Mouse (Mus musculus) left cerebral cortex, adult 11 months (tissue): ENCODE measurements at regions not wholly inside any gene's neighbourhood (a gene's known extent, or its start where the extent isn't known, plus 50 kb on each side); places are given as distances from the start of the nearest gene placed in this dataset.

ENCODE experiments used
- DNase-seq: peaks from one replicate; pipeline ENCODE4 v3.0.0; 2022; ENCODE audit warnings: low spot score

DNA sequence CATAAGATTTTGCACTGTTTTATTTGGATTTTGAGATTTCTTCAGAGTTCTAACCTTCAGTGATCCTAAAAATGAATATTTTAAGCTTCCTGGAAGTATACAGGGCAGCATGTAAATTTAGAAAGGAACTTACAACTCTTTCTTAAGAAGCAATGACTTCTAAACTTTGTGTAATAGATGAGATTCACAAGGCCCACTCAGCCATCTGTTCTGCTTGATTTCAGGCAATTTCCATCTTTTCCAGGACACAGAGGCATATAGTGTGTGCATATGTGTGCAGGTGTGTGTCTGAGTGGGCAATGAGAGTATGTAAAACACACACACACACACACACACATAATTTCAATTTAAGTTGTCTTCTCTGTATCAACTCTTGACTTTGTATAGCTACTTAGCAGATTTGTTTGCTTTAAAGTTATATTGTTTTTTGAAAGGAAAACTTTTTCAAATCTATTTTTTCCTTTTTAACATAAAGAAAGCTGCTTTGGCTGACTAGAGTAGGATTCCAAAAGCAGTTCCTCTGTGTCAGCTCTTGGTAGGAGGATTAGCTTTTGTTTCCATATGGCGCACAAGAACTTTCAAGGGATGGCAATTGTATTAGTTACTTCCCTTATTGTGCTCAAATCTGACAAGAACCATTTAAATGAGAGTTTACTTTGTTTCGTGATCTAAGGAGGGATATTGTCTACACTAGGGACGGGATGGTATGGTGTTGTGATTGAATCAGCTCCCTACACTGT, 387.6 kb downstream of the D3Ertd751e start:
- peak; percentile 59 for DNase-seq

DNA sequence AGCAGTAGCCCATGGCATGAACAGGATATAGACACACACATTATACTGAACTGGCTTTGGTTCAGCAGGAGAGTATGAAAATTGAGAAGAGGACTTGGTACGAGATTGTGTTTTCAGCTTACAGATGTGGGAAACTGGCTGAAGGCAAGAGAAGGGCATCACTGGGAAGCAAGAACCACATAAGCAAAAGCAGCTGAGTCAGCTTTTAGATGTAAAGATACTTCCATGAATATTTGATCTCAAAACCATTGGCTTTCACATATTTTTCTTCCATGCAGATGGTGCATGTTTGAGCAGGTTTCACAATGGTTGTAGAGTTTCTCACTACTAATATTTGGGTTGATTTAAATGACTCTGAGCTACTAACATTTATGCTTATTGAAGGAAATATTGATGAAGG, 389.9 kb downstream of the D3Ertd751e start:
- no peak for DNase-seq

DNA sequence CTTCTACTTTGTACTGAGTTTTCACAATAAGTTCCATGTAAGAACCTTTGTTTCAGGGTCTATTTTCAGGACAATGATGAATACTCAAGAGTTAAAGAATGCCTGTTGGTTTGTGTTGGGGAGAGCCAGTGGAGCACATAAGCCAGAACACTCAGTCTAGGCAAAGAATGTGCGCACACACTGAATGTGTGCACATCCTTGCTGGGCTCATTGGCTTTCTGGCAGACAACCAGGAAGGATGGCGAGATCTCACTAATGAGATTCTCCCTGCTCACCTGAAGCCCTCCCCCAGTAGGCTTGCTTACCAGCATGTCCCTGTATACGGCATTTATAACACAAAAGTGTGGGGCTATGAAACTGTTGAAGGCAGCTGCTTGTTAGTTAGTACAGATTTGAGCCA, 411.0 kb downstream of the D3Ertd751e start:
- no peak for DNase-seq

DNA sequence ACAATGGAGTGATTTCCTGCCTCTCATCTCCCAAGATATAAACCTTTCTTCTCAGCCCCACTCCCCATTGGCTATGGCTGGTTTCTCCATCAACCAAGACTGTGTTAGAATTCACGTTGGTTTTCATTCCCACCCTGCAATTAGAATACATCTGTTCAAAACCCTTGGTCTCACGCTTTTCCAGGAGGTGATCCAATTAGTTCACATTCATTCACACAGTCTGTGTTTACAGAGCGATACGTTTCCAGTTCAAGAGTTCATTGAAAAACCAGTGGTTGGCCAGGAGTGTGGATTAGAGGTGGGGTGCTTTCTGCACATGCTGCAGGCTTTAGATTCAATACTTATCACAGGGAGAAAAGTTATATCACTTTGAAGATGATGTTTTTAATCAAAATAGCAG, 412.5 kb downstream of the D3Ertd751e start:
- DNase-seq, result no peak

DNA sequence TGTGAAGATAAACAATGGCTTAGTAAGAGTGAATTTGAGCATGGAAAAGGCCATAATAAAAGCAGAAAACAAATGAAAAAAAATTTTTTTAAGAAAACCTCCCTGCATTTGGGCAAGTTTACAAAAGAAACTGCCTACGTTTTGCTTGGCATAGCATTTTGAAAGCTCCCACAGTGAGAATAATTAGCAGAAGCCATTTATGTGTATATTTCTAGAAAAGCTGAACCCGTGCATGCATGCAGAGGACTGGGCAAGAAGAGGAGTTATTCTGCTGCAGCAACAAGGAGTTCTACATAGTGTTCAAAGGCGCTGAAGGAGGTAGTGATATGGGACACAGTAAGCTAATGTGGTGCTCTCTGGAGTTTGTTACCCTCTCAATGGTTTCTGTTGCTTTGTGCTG, 421.3 kb downstream of the D3Ertd751e start:
- no peak for DNase-seq

DNA sequence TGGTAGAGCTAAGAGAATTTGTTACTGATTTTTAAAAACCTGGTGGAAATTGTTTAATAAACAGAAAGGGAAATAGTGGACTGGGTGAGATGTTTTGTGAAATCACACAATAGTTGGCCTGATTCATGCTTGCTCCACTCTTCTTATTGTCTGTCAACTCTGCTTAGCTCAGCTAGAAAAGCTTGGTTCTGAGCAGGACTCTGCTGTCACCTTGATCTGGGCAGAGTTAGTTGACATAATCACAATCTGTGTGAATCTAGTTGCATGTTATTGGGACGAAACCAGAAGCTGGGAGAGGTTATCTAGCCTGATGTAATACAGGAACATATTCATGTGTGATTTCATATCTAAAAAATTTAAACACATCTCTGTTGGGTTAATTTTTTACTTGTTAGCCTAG, 456.8 kb downstream of the D3Ertd751e start:
- DNase-seq, result no peak

DNA sequence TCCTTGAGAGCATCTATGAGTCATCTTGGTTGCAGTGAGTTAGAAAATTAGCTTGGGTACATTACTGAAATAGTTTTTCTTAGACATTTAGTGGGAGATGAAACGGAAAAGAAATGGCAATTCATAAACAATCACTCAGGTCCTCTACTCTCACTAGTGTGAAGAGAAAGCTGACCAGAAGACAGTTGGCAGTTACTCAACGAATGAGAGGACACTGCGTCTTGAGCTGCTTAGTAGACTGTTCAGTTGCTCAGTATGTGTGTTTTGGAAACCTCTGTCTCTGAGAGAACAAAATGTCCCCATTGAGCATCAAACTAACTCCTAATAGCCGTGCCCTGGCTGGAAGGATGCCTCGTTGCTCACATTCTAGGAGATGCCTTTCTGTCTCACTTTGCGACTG, 459.0 kb downstream of the D3Ertd751e start:
- DNase-seq, result no peak

DNA sequence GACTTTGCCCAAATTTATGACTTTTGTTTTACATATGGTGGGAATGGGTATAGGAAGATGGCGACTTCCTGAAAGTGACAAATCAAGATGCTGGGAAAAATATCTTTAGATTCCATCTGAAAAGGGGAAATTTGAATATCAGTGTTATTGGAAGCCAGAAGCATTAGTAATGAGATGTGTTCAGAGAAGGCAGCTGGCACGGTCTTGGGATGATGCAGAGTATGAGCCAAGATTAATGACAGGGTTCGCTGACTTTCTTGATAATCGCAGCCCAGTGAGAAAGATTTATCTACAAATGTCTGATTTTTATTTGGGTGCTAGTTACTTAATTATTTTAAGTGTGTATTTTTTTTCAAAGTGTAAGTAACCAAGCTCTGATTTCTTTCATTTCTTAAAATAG, 463.2 kb downstream of the D3Ertd751e start:
- DNase-seq, result no peak

DNA sequence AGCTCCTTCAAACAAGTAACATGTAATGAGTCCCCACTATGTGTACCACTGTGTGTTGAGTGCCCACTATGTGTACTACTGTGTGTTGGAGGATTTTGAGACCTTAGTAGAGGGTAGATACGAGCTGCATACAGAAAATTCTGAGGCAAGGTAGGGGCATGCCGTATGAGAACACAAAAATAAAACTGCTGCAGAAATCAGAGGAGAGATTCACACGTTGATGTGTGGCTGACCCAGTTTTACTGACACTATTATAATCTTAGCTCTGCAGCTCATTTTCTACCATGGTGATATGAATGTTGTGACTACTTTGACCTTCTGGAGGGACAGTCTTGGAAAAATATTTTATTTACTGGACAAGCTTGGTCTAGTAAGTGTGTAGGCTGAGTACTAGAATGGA, 469.0 kb downstream of the D3Ertd751e start:
- DNase-seq, result no peak

DNA sequence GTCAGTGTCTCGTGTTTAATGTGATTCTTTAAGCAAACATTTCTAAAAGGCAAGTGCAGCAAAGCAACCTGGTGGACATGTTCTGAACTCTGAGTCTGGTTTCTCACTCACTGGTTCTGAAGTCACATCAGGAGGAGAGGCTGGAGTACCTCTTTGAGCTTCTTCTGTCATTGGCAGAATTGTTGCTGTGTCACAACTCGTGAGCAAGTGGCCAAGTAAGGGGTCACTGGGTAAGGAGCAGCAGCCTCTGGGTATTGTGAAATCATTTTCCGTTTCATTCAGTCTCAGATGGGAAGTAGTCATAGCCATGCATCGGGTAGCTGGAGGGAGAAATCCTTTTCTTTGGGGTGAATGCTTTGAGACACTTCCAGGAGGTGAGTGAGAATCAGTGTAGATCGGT, 470.0 kb downstream of the D3Ertd751e start:
- no peak for DNase-seq

DNA sequence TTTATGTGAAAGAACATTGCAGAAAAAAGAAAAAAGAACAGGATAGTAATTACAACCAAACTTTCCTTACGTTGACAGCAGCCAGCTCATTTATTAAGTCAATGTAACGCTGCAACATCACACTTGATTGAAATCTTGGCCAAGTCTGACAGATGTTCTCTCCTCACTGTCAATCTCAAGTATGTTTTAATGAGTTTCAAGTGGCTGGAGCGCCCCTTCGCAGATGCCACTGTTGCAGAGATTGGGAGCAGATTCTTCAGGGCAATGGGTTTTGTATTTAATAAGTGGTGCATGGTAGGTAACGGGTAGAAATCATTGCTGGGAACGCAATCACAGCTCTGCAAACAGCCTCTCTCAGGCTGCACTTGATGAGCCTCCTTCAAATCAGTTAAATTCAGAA, 470.8 kb downstream of the D3Ertd751e start:
- DNase-seq, result no peak

DNA sequence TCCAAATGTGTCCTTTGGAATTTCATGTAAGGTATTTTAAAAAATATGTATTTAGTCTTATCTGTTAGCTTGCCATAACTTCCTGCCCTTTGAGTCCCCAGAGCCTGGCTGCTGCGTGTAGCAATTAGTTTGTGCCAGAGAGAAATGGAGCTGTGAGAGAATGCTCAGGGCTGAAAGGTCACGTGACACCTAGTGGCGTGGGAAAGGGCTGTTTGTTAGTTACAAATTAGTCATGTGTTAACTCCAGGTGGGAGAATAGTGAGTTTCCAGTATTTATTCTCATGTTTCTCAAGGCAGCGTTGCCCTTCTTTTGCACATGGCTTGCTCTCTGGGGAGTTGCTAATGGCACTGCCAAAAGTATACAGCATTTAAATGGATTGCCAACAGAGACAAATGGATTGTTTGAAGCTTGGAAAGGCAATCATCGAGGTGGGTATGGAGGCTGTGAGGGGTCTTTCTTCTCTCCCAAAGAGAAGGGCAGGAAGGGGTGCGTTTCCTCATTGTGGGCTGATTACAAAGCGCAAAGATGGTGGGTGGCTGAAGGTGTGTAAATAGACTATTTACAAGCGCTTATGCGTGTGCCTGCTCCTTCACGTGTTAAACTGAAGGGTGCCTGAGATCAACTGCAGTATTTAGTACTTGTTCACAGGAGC, 472.3 kb downstream of the D3Ertd751e start:
- no peak for DNase-seq

DNA sequence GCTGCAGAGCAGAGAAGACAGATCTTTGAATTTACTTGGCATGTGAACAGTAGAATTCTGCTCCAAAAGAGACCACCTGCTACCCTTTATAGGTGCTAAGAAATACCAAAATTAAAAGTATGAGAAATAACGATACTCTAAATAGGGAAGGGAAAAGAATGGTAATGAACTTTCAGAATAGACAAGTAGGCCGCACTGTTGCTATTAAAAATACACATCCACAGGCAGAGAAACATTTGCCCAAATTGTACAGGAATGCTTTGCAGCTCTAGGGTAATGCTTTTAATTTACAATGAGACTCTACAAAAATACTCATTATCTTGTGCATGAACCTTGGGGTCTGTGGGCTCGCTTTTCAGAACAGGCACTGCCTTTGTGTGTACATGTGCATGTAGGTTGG, 476.3 kb downstream of the D3Ertd751e start:
- no peak for DNase-seq

DNA sequence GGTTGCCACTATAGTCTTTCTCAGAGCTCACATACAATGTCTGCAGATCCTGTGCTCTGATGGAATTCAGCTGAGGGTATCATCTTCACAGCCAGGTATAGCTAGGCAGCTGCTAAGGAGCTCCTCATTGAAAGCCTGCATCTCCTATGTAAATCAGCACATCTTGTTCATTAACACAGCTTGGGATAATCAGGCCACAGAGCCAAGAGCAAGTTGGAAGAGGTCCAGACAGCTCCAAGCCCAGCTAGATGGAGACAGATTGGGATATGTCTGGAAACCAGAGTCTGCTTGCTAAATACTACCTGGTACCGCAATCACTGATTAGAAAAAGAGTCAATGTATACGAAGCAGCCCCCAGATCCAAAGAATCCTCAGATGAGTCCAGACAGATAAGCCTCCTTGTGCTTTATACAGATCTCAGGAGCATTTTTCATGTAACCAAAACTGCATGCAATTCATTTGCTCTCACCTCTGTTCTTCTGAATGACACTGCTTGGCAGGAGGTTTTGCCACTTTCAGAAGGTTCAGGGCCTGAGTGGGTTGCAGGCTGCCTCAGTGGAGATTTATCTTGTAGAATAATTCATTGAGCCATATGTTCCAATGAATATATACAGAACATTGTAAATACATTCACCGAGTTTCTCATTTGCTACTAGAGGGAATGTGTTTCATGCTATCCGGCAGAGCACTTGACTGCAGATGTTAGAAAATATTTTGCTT, 485.4 kb downstream of the D3Ertd751e start:
- DNase-seq, result peak; percentile 26

DNA sequence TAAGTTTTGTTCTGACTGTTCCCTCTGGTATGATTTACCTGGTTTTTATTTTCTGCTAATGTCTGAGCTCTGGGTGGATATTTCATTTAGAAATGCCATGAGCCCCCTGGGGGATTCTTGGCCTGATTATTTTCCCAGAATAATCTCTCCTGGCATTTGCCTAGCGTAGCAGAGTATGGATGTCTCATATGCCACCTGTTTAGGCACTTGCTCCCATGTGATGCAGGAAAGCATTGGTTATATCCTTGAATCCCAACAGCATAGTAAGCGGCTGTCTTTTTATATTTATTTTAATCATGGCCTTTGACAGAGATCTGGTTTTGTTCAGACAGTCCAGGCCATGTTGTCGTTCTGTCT, 486.0 kb downstream of the D3Ertd751e start:
- no peak for DNase-seq

DNA sequence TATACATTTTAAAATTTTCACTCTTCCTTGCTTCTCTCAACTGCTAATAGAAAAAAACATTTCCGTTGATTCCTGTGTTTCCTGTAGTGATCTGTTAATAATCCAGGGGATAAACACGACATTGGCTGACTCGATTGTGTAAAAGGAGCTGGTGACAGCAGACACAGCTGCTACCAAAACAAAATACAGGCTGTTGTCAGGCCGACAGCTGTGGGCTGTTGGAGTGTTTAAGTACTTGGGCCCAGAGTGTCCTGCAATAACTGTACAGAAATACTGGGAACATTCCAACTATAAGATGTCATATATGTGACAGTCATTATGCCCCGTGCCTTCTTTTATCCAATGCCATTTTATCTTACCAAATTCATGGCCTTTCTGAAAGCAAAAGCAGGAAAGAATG, 489.9 kb downstream of the D3Ertd751e start:
- DNase-seq, result no peak

DNA sequence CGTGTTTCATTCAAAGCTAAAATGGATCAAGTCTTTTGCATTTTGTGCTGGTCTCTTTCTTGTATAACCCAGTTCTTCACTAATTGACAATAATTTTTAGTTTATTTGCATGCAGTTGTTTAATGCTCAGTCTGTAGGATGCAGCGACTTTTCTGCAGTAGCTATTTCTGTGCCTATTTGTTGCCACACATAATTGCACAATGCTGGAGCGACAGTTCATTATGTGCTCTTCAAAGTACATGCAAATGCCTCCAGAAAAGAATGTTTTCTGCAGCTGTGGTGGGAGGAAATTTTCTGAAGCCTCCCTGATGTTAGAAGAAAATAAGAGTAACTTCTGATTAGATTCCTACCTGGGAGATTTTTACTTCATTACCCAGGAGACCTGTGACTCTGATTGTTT, 491.3 kb downstream of the D3Ertd751e start:
- no peak for DNase-seq

DNA sequence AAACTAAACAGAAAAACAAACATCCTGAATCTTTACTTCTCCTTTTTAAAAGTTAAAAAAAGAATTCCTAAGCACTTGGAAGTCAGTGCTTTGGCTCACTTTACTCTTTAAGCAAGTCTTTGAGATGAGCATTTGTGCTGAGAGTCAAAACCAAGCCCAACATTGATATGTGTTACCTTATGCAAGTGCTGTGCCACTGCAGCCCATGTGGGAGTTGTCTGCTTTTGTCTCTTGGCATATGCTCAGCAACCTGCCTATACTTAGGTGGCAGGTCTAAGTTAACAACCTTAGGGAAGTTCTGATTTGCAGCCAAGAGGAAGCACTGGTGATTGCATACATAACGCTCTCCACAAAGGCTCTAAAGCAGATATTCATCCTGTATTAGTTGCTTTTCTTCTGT, 493.1 kb downstream of the D3Ertd751e start:
- no peak for DNase-seq
